Mouse (Mus musculus) ES-E14 (cell line): ENCODE data around the gene Exog. TPM values are rescaled to one million over a fixed set of nuclear protein-coding genes. Genes with fewer than 3 reads are reported as not detected.

Source experiments
- DNase-seq: peaks from one replicate; pipeline ENCODE4 v3.0.0-alpha.2; 2013; ENCODE audit warnings: low read depth, low spot score
- H3K27ac ChIP-seq: 2 replicates; pipeline ENCODE4 v1.5.1; 2012; ENCODE audit warnings: low read depth, mild to moderate bottlenecking, low read length, moderate library complexity, mixed read lengths; ENCODE audit not compliant: poor library complexity, insufficient read depth, severe bottlenecking
- H3K36me3 ChIP-seq: 2 replicates; pipeline ENCODE4 v1.6.1; 2012; ENCODE audit warnings: mild to moderate bottlenecking, low read length, moderate library complexity, mixed read lengths; ENCODE audit not compliant: control insufficient read depth, poor library complexity, insufficient read depth, severe bottlenecking
- H3K4me1 ChIP-seq, 2 experiments: fragments of 150-350 bp in 1 of 2; sonication (generic) in 1 of 2; 2 replicates each; pipeline ENCODE4 v1.6.1; 2012; ENCODE audit warnings: low read length in 2 of 2, mild to moderate bottlenecking in 1 of 2, mixed read lengths in 1 of 2; ENCODE audit not compliant: control insufficient read depth in 2 of 2, insufficient read depth in 2 of 2, poor library complexity in 1 of 2
- H3K4me3 ChIP-seq, 2 experiments: fragments of 150-350 bp in 1 of 2; sonication (generic) in 1 of 2; 2 replicates each; pipeline ENCODE4 v1.5.1; 2012; ENCODE audit warnings: low read length in 2 of 2, low read depth in 1 of 2, mild to moderate bottlenecking in 1 of 2, mixed read lengths in 1 of 2; ENCODE audit not compliant: insufficient read depth in 1 of 2, poor library complexity in 1 of 2, severe bottlenecking in 1 of 2
- H3K9ac ChIP-seq: 2 replicates; pipeline ENCODE4 v1.6.1; 2012; ENCODE audit warnings: low read depth, mild to moderate bottlenecking, low read length, mixed read lengths; ENCODE audit not compliant: poor library complexity, insufficient read depth, severe bottlenecking
- H3K9me3 ChIP-seq: fragments of 150-350 bp; sonication (generic); 2 replicates; pipeline ENCODE4 v1.6.1; 2012; ENCODE audit warnings: low read depth, mild to moderate bottlenecking, low read length; ENCODE audit not compliant: control insufficient read depth, insufficient read depth
- CHD2 ChIP-seq: IDR thresholded peaks from 2 replicates; pipeline ENCODE4 v1.6.1; 2014; ENCODE audit warnings: mild to moderate bottlenecking, low read depth, low read length, inconsistent platforms
- HCFC1 ChIP-seq: IDR thresholded peaks from 2 replicates; pipeline ENCODE4 v1.6.1; 2012; ENCODE audit warnings: low read length, inconsistent platforms, borderline replicate concordance; ENCODE audit not compliant: insufficient read depth
- MAFK ChIP-seq: IDR thresholded peaks from 2 replicates; pipeline ENCODE4 v1.6.1; 2014; ENCODE audit warnings: mild to moderate bottlenecking, low read depth, low read length, inconsistent platforms; ENCODE audit not compliant: insufficient read depth
- ZC3H11A ChIP-seq: IDR thresholded peaks from 2 replicates; pipeline ENCODE4 v1.6.1; 2012; ENCODE audit warnings: low read depth, mild to moderate bottlenecking, inconsistent platforms, low read length, borderline replicate concordance
- ZNF384 ChIP-seq: IDR thresholded peaks from 2 replicates; pipeline ENCODE4 v1.6.1; 2012; ENCODE audit warnings: low read depth, low read length, inconsistent platforms
- in situ Hi-C, 2 experiments: fragments of 600-800 bp; cut with MboI; formaldehyde crosslinking; loops; one replicate each; pipeline ENCODE4 v1.15.1; 2025; ENCODE audit warnings: low sequenced_read_pairs in 2 of 2, inconsistent platforms in 1 of 2; ENCODE audit not compliant: unreplicated experiment in 2 of 2
- total RNA-seq: library from RNA; depleted of rRNA; stranded (reverse); fragments of 300-350 nt; gene quantifications from 2 replicates; pipeline ENCODE4 v1.2.3, GENCODE M21; 2012

The Exog gene
- total RNA-seq, 1 experiment = 11.9 TPM

- Histone ChIP-seq H3K9ac (no peak overlapping the region), H3K4me3 (no peak overlapping the region), H3K9me3 (no peaks in the 10 kb centered on the region), H3K36me3 (peaks cover 29% of the 10 kb centered on the region), H3K27ac (no peak overlapping the region), H3K4me1 (peaks cover 0 to 9% of the 10 kb centered on the region in 2 experiments; a peak in 3 of 4 replicates)
- TF ChIP-seq HCFC1 (no peak), MAFK (no peak), ZC3H11A (peak; percentile 60; the same call in 1 of the 2 replicates)
- in situ Hi-C loops = loop anchor here in 1 of 2 experiments (10.0 kb wide), 1 partner anchor 114 kb away; the partner anchor contains the start of gene Scn5a
- DNase-seq = peak; percentile 42
Measured at GRCm38 (mm10) chr9:119460410-119460809, 15.7 kb downstream of the Exog start.

- no peak overlapping the region for H3K4me3 ChIP-seq
- H3K36me3 ChIP-seq = peaks cover 31% of the 10 kb centered on the region
- TF ChIP-seq MAFK (no peak), CHD2 (no peak)
- in situ Hi-C loops = loop anchor here in 1 of 2 experiments (10.0 kb wide), 1 partner anchor 110 kb away; the partner anchor contains the start of gene Scn5a
- no peak overlapping the region for H3K9ac ChIP-seq
- H3K27ac ChIP-seq = no peak overlapping the region; the same call in 1 of the 2 replicates
- no peaks in the 10 kb centered on the region for H3K9me3 ChIP-seq
- DNase-seq = no peak
- no peaks in the 10 kb centered on the region; a peak in 1 of 4 replicates for H3K4me1 ChIP-seq
Measured at GRCm38 (mm10) chr9:119465056-119465455, 20.3 kb downstream of the Exog start.

GRCm38 (mm10) chr9:119465595-119465994 lies 20.9 kb downstream of the Exog start:
- no peak overlapping the region for H3K4me3 ChIP-seq
- H3K4me1 ChIP-seq = no peaks in the 10 kb centered on the region; a peak in 1 of 4 replicates
- TF ChIP-seq CHD2 (no peak), HCFC1 (no peak), ZC3H11A (no peak), ZNF384 (no peak), MAFK (no peak)
- H3K9ac ChIP-seq = no peak overlapping the region
- DNase-seq = no peak
- in situ Hi-C loops = loop anchor here in 1 of 2 experiments (10.0 kb wide), 1 partner anchor 109 kb away; the partner anchor contains the start of gene Scn5a
- no peak overlapping the region for H3K27ac ChIP-seq
- no peaks in the 10 kb centered on the region for H3K9me3 ChIP-seq
- H3K36me3 ChIP-seq = peaks cover 30% of the 10 kb centered on the region

- H3K4me1 ChIP-seq = no peaks in the 10 kb centered on the region; a peak in 1 of 4 replicates
- H3K27ac ChIP-seq = no peak overlapping the region
- peaks cover 5% of the 10 kb centered on the region; the same call in 1 of the 2 replicates for H3K36me3 ChIP-seq
- in situ Hi-C loops = loop anchor here in 1 of 2 experiments (10.0 kb wide), 1 partner anchor 105 kb away; the partner anchor contains the start of gene Scn5a
- DNase-seq = no peak
- no peak overlapping the region for H3K4me3 ChIP-seq
- TF ChIP-seq CHD2 = no peak
- no peak for TF ChIP-seq HCFC1
- no peak for TF ChIP-seq ZC3H11A
- TF ChIP-seq ZNF384 = no peak
- no peak for TF ChIP-seq MAFK
- H3K9me3 ChIP-seq = no peaks in the 10 kb centered on the region
- no peak overlapping the region for H3K9ac ChIP-seq
Measured at GRCm38 (mm10) chr9:119469691-119470353, 25.1 kb downstream of the Exog start.
